12 mouse cellular contexts compared by ENCODE assay signal in genomic region chr3:122460848-122461511, GRCm38 (mm10).
DNase-seq lines count a peak whose midpoint lies in the region; ATAC-seq lines count a peak whose summit lies in the region.
"Had no signal": no experiment of that assay in that cellular context is flagged by ENCODE, and none has a peak within 500 bp of the region (broad histone marks: within the 10 kb centered on the region; RNA-seq: fewer than 3 reads in every experiment).

No protein-coding gene starts in this region.

- DNase-seq in lung, adult 18-20 months, result no peak
- DNase-seq in heart, adult 11 months, result no peak
- DNase-seq in T-cell, adult 2 months (ENCODE audit: low spot score), result no peak
- DNase-seq in kidney, adult 8-10 months, result no peak
- DNase-seq: kidney, postnatal 4 days; thymus, postnatal 4 days had no signal

- H3K27me3 ChIP-seq in lung, embryonic 16.5 days (ENCODE audit: control insufficient read depth, insufficient read depth, low read depth, low read length), result no peaks in the 10 kb centered on the region
- no peaks in the 10 kb centered on the region for H3K27me3 ChIP-seq in forebrain, embryonic 12.5 days
- no peaks in the 10 kb centered on the region for H3K27me3 ChIP-seq in intestine, embryonic 16.5 days (replicated peaks; ENCODE audit: control insufficient read depth, insufficient read depth, low read length)
- no peaks in the 10 kb centered on the region for H3K27me3 ChIP-seq in neural tube, embryonic 13.5 days

- no peak overlapping the region for H3K4me2 ChIP-seq in lung, embryonic 16.5 days (ENCODE audit: low read depth, low read length)
- H3K4me2 ChIP-seq in forebrain, embryonic 12.5 days, result peak overlapping the region; percentile 42
- H3K4me2 ChIP-seq in intestine, embryonic 16.5 days (ENCODE audit: low read depth, low read length), result no peak overlapping the region
- H3K4me2 ChIP-seq in neural tube, embryonic 13.5 days, result peak overlapping the region; percentile 37
- H3K4me2 ChIP-seq: heart, embryonic 13.5 days had no signal

- H3K4me1 ChIP-seq in lung, embryonic 16.5 days (replicated peaks; ENCODE audit: control insufficient read depth, insufficient read depth, low read length), result peaks cover 41% of the 10 kb centered on the region
- peaks cover 56% of the 10 kb centered on the region for H3K4me1 ChIP-seq in forebrain, embryonic 12.5 days
- H3K4me1 ChIP-seq in intestine, embryonic 16.5 days (ENCODE audit: control insufficient read depth, insufficient read depth, low read length), result peaks cover 6% of the 10 kb centered on the region; the same call in 1 of the 2 replicates
- peaks cover 50% of the 10 kb centered on the region for H3K4me1 ChIP-seq in neural tube, embryonic 13.5 days (replicated peaks)

- ATAC-seq in lung, embryonic 16.5 days (ENCODE audit: low read depth), result 0 out of 2 replicates have a peak, but pooled peaks have one; percentile 16
- ATAC-seq in forebrain, embryonic 12.5 days (ENCODE audit: low FRiP score), result peak; percentile 51
- ATAC-seq in intestine, embryonic 16.5 days, result no peak
- no peak; the same call in 1 of the 2 replicates for ATAC-seq in neural tube, embryonic 13.5 days (ENCODE audit: low read depth)
- ATAC-seq: activated CD4-positive, CD25-positive, alpha-beta regulatory T cell, adult 4 months had no signal

- peak overlapping the region; percentile 43; the same call in 1 of the 2 replicates for H3K9ac ChIP-seq in lung, embryonic 16.5 days (ENCODE audit: low read length)
- H3K9ac ChIP-seq in forebrain, embryonic 12.5 days, result 0 out of 2 replicates have a peak overlapping the region, but pooled peaks have one; percentile 8
- no peak overlapping the region for H3K9ac ChIP-seq in intestine, embryonic 16.5 days (ENCODE audit: low read depth, low read length)
- H3K9ac ChIP-seq in neural tube, embryonic 13.5 days, result 0 out of 2 replicates have a peak overlapping the region, but pooled peaks have one; percentile 36
- H3K9ac ChIP-seq: heart, embryonic 13.5 days had no signal

- no peaks in the 10 kb centered on the region for H3K9me3 ChIP-seq in lung, embryonic 16.5 days (ENCODE audit: control insufficient read depth, low read length)
- no peaks in the 10 kb centered on the region for H3K9me3 ChIP-seq in forebrain, embryonic 12.5 days
- no peaks in the 10 kb centered on the region for H3K9me3 ChIP-seq in intestine, embryonic 16.5 days (ENCODE audit: control insufficient read depth, low read length)
- no peaks in the 10 kb centered on the region for H3K9me3 ChIP-seq in neural tube, embryonic 13.5 days
- H3K9me3 ChIP-seq: heart, embryonic 13.5 days had no signal

- no peak overlapping the region for H3K4me3 ChIP-seq in lung, embryonic 16.5 days (ENCODE audit: low read length)
- H3K4me3 ChIP-seq in forebrain, embryonic 12.5 days (replicated peaks), result no peak overlapping the region
- H3K4me3 ChIP-seq in intestine, embryonic 16.5 days (ENCODE audit: low read length), result no peak overlapping the region
- H3K4me3 ChIP-seq in neural tube, embryonic 13.5 days, result no peak overlapping the region
- H3K4me3 ChIP-seq: heart, embryonic 13.5 days had no signal

- WGBS in lung, embryonic 16.5 days, result 39% methylated on average over 8 of the region's 8 CpGs
- 2% methylated on average over 8 of the region's 8 CpGs for WGBS in forebrain, embryonic 12.5 days
- WGBS in intestine, embryonic 16.5 days, result 63% methylated on average over 8 of the region's 8 CpGs
- 11% methylated on average over 8 of the region's 8 CpGs for WGBS in neural tube, embryonic 13.5 days

- H3K27ac ChIP-seq in lung, embryonic 16.5 days (ENCODE audit: low read length), result peak overlapping the region; percentile 88
- peak overlapping the region; percentile 82 for H3K27ac ChIP-seq in forebrain, embryonic 12.5 days
- peak overlapping the region; percentile 4 for H3K27ac ChIP-seq in intestine, embryonic 16.5 days (ENCODE audit: low read length)
- H3K27ac ChIP-seq in neural tube, embryonic 13.5 days (replicated peaks), result peak overlapping the region; percentile 86
- H3K27ac ChIP-seq: heart, embryonic 13.5 days had no signal

- no peaks in the 10 kb centered on the region for H3K36me3 ChIP-seq in lung, embryonic 16.5 days (ENCODE audit: control insufficient read depth, insufficient read depth, low read length)
- H3K36me3 ChIP-seq in forebrain, embryonic 12.5 days (replicated peaks), result no peaks in the 10 kb centered on the region
- no peaks in the 10 kb centered on the region for H3K36me3 ChIP-seq in intestine, embryonic 16.5 days (ENCODE audit: control insufficient read depth, insufficient read depth, low read length)
- H3K36me3 ChIP-seq in neural tube, embryonic 13.5 days, result no peaks in the 10 kb centered on the region
- H3K36me3 ChIP-seq: heart, embryonic 13.5 days had no signal

Comparison
In these comparisons a context has a peak if more than half of its experiments do, and no peak if none do; other contexts are left out.
1. ATAC-seq: peak in lung, embryonic 16.5 days (single experiment) and forebrain, embryonic 12.5 days (single experiment); none in intestine, embryonic 16.5 days (single experiment) and neural tube, embryonic 13.5 days (single experiment).
2. H3K27ac ChIP-seq: peak in every context shown above with its lines; median percentile 88 in lung, embryonic 16.5 days; 86 in neural tube, embryonic 13.5 days; 82 in forebrain, embryonic 12.5 days; 4 in intestine, embryonic 16.5 days.
3. H3K4me2 ChIP-seq: peak in forebrain, embryonic 12.5 days (single experiment) and neural tube, embryonic 13.5 days (single experiment); none in lung, embryonic 16.5 days (single experiment) and intestine, embryonic 16.5 days (single experiment).